Mouse (Mus musculus): ENCODE data around the gene Sgsm3. TPM values are rescaled to one million over a fixed set of nuclear protein-coding genes. Genes with fewer than 3 reads are reported as not detected.

Sgsm3 gene
- polyA plus RNA-seq, 1 experiment from 2014 or later = 20.2 TPM

DNA sequence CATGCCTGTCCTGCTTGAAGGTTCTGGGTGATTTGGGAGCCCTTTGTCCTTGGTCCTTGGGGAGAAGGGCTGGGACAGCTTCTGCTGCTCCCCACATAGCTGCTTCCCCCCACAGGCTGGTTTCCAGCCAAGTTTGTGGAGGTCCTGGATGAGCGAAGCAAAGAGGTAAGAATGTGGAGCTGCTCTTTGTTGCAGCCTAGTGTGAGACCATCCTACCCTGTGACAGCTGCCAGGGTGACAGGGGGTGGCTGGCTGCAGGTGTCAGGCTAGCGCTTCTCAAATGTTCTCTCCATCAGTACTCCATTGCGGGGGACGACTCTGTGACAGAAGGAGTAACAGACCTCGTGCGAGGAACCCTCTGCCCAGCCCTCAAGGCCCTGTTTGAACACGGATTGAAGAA is 32.5 kb downstream of the Sgsm3 start:
- Histone ChIP-seq H3K9me3 (ENCODE audit: control insufficient read depth, low read length) (no peaks in the 10 kb centered on the region), H3K4me1 (ENCODE audit: control insufficient read depth, insufficient read depth, low read length) (no peaks in the 10 kb centered on the region), H3K9ac (ENCODE audit: low read length) (no peak overlapping the region), H3K4me3 (ENCODE audit: low read depth, low read length) (no peak overlapping the region), H3K27me3 (ENCODE audit: control insufficient read depth, insufficient read depth, low read length) (no peaks in the 10 kb centered on the region), H3K36me3 (ENCODE audit: control insufficient read depth, insufficient read depth, low read length) (peaks cover 3% of the 10 kb centered on the region; the same call in 1 of the 2 replicates), H3K4me2 (ENCODE audit: low read depth, severe bottlenecking) (no peak overlapping the region), H3K27ac (replicated peaks; ENCODE audit: low read depth, low read length) (no peak overlapping the region)
- ATAC-seq (ENCODE audit: insufficient number of reproducible peaks, low FRiP score, low TSS enrichment, low read depth) = no peak
- DNase-seq (ENCODE audit: low spot score) = no peak
- 78% methylated on average over 7 of the region's 7 CpGs for WGBS

DNA sequence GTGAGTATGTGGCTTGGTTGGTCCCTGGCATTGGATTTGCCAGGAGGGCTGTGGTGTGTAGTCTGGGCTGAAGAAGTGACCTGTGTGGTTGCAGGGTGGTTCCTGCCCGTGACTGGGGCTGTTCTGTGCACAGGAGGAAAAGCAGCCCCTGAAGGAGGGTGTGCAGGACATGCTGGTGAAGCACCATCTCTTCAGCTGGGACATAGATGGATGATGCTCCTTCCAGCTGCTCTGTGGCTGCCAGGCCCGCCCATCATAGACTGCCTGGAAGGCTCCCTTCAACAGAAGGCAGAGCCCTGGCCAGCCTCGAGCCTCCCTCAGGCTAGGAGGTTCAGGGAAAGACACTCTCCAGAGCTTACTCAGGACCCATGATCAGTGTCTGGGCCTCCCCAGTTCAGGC is 34.0 kb downstream of the Sgsm3 start:
- Histone ChIP-seq H3K27me3 (ENCODE audit: control insufficient read depth, insufficient read depth, low read length) (no peaks in the 10 kb centered on the region), H3K4me2 (ENCODE audit: low read depth, severe bottlenecking) (no peak overlapping the region), H3K9ac (ENCODE audit: low read length) (no peak overlapping the region), H3K36me3 (ENCODE audit: control insufficient read depth, insufficient read depth, low read length) (peaks cover 8% of the 10 kb centered on the region), H3K4me3 (ENCODE audit: low read depth, low read length) (no peak overlapping the region), H3K27ac (replicated peaks; ENCODE audit: low read depth, low read length) (no peak overlapping the region), H3K4me1 (ENCODE audit: control insufficient read depth, insufficient read depth, low read length) (no peaks in the 10 kb centered on the region), H3K9me3 (ENCODE audit: control insufficient read depth, low read length) (no peaks in the 10 kb centered on the region)
- no peak for ATAC-seq (ENCODE audit: insufficient number of reproducible peaks, low FRiP score, low TSS enrichment, low read depth)
- no peak for DNase-seq (ENCODE audit: low spot score)
- WGBS = 43% methylated on average over 3 of the region's 3 CpGs

DNA sequence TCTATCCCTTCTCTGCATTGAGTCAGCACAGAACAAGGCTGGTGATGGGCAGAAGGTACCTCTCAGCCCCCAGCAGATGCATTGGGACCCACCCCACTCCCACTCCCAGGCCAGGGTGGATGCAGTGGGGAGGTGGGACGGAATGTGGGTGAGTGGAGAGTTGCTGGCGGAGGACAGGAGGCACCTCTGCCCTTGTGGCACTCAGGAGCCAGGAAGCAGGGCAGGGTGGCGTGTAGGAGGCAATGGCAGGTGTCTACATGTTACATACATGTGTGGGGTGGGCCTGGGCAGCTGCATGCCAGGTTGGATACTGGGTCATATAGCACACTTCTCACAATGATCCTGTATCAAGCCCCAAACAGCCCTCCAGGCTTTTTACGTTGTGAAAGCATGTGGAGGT is 34.8 kb downstream of the Sgsm3 start:
- peaks cover 10% of the 10 kb centered on the region for H3K36me3 ChIP-seq (ENCODE audit: control insufficient read depth, insufficient read depth, low read length)
- WGBS = 89% methylated on average over 4 of the region's 4 CpGs
- H3K9me3 ChIP-seq (ENCODE audit: control insufficient read depth, low read length) = no peaks in the 10 kb centered on the region
- DNase-seq (ENCODE audit: low spot score) (no peak), ATAC-seq (ENCODE audit: insufficient number of reproducible peaks, low FRiP score, low TSS enrichment, low read depth) (no peak)
- no peak overlapping the region for H3K4me2 ChIP-seq (ENCODE audit: low read depth, severe bottlenecking)
- H3K4me1 ChIP-seq (ENCODE audit: control insufficient read depth, insufficient read depth, low read length) = no peaks in the 10 kb centered on the region
- H3K9ac ChIP-seq (ENCODE audit: low read length) = no peak overlapping the region
- no peak overlapping the region for H3K4me3 ChIP-seq (ENCODE audit: low read depth, low read length)
- no peak overlapping the region for H3K27ac ChIP-seq (replicated peaks; ENCODE audit: low read depth, low read length)
- no peaks in the 10 kb centered on the region for H3K27me3 ChIP-seq (ENCODE audit: control insufficient read depth, insufficient read depth, low read length)

DNA sequence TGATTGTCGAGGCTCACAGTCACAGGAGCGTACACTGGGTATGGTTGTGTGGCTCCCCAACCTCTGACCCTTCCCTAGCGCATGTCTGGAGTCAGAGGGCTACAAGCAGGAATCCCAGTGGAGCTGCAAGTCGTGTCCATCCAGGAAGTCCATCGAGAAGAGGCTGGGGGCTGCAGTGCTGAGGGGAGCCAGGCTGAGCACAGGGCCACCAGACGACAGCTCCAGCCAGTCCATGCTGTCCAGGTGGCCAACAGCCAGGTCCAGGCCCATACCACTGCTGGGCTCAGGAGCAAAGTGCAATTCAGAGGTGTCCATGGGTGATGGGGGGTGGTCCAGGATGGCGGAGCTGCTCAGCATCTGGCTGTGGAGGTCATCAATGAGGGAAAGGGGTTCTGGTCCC is 35.6 kb downstream of the Sgsm3 start:
- Histone ChIP-seq H3K27ac (replicated peaks; ENCODE audit: low read depth, low read length) (no peak overlapping the region), H3K36me3 (ENCODE audit: control insufficient read depth, insufficient read depth, low read length) (peaks cover 12% of the 10 kb centered on the region), H3K4me1 (ENCODE audit: control insufficient read depth, insufficient read depth, low read length) (no peaks in the 10 kb centered on the region), H3K4me3 (ENCODE audit: low read depth, low read length) (no peak overlapping the region), H3K4me2 (ENCODE audit: low read depth, severe bottlenecking) (no peak overlapping the region), H3K27me3 (ENCODE audit: control insufficient read depth, insufficient read depth, low read length) (no peaks in the 10 kb centered on the region), H3K9ac (ENCODE audit: low read length) (no peak overlapping the region), H3K9me3 (ENCODE audit: control insufficient read depth, low read length) (no peaks in the 10 kb centered on the region)
- 92% methylated on average over 7 of the region's 7 CpGs for WGBS
- no peak for ATAC-seq (ENCODE audit: insufficient number of reproducible peaks, low FRiP score, low TSS enrichment, low read depth)
- DNase-seq (ENCODE audit: low spot score) = no peak

DNA sequence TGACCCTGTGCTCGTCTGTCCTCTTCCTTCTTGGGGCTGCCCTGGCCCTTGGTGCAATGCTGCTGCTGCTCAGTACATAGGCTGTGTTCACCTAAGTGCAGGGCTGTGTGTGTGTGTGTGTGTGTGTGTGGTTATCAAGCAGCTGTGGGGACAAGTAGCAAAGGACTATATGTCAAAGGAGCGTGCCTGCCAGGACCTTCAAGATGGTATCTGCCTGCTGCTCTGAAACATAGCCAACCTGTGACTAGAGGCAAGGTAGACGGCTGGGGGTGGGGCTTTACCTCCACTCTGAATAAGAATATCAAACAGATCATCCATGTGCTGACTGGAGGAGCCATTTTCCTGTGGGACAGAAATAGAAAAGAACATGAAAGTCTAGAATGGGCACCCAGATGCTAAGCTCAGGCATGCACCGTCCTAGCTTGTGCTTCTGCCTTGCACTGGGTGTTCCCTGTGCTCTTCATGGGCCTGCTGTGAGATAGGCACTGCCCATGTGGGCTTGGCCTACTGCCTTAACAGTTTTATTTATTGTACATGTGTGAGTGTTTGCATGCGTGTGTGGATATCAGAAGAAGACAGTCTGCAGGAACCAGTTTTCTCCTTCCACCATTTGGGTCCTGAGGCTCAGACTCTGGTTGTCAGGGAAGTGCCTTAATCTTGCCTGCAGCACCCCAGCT is 37.6 kb downstream of the Sgsm3 start:
- H3K4me2 ChIP-seq (ENCODE audit: low read depth, severe bottlenecking) = no peak overlapping the region
- H3K36me3 ChIP-seq (ENCODE audit: control insufficient read depth, insufficient read depth, low read length) = peaks cover 19% of the 10 kb centered on the region; the same call in 1 of the 2 replicates
- H3K9ac ChIP-seq (ENCODE audit: low read length) = no peak overlapping the region; the same call in 1 of the 2 replicates
- H3K27ac ChIP-seq (replicated peaks; ENCODE audit: low read depth, low read length) = no peak overlapping the region
- H3K4me1 ChIP-seq (ENCODE audit: control insufficient read depth, insufficient read depth, low read length) = no peaks in the 10 kb centered on the region
- H3K4me3 ChIP-seq (ENCODE audit: low read depth, low read length) = no peak overlapping the region
- 85% methylated on average over 5 of the region's 5 CpGs for WGBS
- H3K27me3 ChIP-seq (ENCODE audit: control insufficient read depth, insufficient read depth, low read length) = no peaks in the 10 kb centered on the region
- ATAC-seq (ENCODE audit: insufficient number of reproducible peaks, low FRiP score, low TSS enrichment, low read depth) = no peak
- no peak for DNase-seq (ENCODE audit: low spot score)
- H3K9me3 ChIP-seq (ENCODE audit: control insufficient read depth, low read length) = no peaks in the 10 kb centered on the region

DNA sequence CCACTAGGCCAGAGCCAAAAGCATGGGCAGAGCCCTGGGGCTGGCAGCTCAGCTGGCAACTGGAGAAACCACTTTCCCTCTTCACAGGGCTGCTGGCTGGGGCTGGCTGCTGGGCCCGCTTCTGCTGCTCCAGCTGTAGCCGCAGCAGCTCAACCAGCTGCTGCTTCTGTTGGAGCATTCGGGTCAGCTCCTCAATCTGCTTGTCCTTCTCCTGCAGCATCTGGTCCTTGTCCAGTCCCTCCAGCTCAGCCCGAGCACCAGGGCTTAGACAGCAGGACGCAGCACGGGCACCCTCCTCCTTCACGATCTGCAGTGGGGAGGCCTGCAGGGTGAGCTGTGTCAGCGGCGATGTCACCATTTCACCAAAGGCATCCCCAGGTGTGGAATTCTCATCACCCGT is 38.9 kb downstream of the Sgsm3 start:
- no peak for DNase-seq (ENCODE audit: low spot score)
- ATAC-seq (ENCODE audit: insufficient number of reproducible peaks, low FRiP score, low TSS enrichment, low read depth) = no peak
- Histone ChIP-seq H3K9ac (ENCODE audit: low read length) (no peak overlapping the region), H3K9me3 (ENCODE audit: control insufficient read depth, low read length) (no peaks in the 10 kb centered on the region), H3K4me3 (ENCODE audit: low read depth, low read length) (no peak overlapping the region), H3K36me3 (ENCODE audit: control insufficient read depth, insufficient read depth, low read length) (peaks cover 19% of the 10 kb centered on the region; the same call in 1 of the 2 replicates), H3K27ac (replicated peaks; ENCODE audit: low read depth, low read length) (no peak overlapping the region), H3K27me3 (ENCODE audit: control insufficient read depth, insufficient read depth, low read length) (no peaks in the 10 kb centered on the region), H3K4me1 (ENCODE audit: control insufficient read depth, insufficient read depth, low read length) (no peaks in the 10 kb centered on the region), H3K4me2 (ENCODE audit: low read depth, severe bottlenecking) (no peak overlapping the region)
- WGBS = 93% methylated on average over 10 of the region's 10 CpGs

DNA sequence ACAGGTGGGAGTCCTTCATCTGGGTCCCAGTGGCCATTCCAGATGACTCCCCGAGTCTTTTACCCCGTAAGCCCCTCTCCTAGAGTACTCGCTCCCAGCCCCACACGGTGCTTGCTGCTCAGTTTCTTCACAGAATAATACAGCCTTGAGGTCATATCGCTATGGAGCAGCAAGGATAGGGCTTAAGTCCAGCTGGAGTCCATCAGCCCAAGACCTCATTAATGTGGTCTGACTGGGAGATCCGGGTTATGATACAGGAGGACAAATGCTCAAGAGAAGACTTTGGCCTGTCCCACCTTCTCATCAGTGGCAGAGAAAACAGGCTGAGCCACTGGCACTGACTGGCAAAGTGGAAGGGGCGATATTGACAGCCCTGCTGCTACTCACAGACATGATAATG is 39.7 kb downstream of the Sgsm3 start:
- Histone ChIP-seq H3K4me1 (ENCODE audit: control insufficient read depth, insufficient read depth, low read length) (no peaks in the 10 kb centered on the region), H3K4me2 (ENCODE audit: low read depth, severe bottlenecking) (no peak overlapping the region), H3K27me3 (ENCODE audit: control insufficient read depth, insufficient read depth, low read length) (no peaks in the 10 kb centered on the region), H3K9me3 (ENCODE audit: control insufficient read depth, low read length) (no peaks in the 10 kb centered on the region), H3K9ac (ENCODE audit: low read length) (no peak overlapping the region), H3K36me3 (ENCODE audit: control insufficient read depth, insufficient read depth, low read length) (peaks cover 17% of the 10 kb centered on the region; the same call in 1 of the 2 replicates), H3K27ac (replicated peaks; ENCODE audit: low read depth, low read length) (no peak overlapping the region), H3K4me3 (ENCODE audit: low read depth, low read length) (no peak overlapping the region)
- no peak for DNase-seq (ENCODE audit: low spot score)
- WGBS = 91% methylated on average over 7 of the region's 7 CpGs
- no peak for ATAC-seq (ENCODE audit: insufficient number of reproducible peaks, low FRiP score, low TSS enrichment, low read depth)

DNA sequence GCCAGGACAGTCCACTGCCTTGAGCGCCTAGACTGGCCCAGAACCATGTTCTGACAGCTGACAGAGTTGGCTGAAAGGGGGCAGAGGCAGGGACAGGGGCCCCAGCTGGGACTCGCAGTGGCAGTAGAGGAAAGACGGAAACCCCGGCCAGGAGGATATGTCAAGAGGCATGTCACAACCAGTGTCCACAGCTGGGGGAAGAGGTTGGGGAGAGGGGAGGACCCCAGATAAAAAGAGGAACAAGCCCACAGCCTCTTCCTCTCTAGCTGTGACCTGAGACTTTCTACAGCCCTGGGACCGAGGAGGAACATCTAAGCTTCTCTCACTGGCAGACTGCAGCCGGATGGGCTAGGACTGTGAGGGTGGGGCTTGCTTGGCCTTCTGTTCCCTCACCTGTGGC is 43.8 kb downstream of the Sgsm3 start:
- WGBS = 84% methylated on average over 6 of the region's 6 CpGs
- no peak overlapping the region for H3K4me3 ChIP-seq (ENCODE audit: low read depth, low read length)
- no peak overlapping the region for H3K4me2 ChIP-seq (ENCODE audit: low read depth, severe bottlenecking)
- H3K9ac ChIP-seq (ENCODE audit: low read length) = no peak overlapping the region
- H3K27ac ChIP-seq (replicated peaks; ENCODE audit: low read depth, low read length) = no peak overlapping the region
- no peaks in the 10 kb centered on the region for H3K27me3 ChIP-seq (ENCODE audit: control insufficient read depth, insufficient read depth, low read length)
- H3K36me3 ChIP-seq (ENCODE audit: control insufficient read depth, insufficient read depth, low read length) = peaks cover 16% of the 10 kb centered on the region; the same call in 1 of the 2 replicates
- no peak for ATAC-seq (ENCODE audit: insufficient number of reproducible peaks, low FRiP score, low TSS enrichment, low read depth)
- no peak for DNase-seq (ENCODE audit: low spot score)
- no peaks in the 10 kb centered on the region for H3K9me3 ChIP-seq (ENCODE audit: control insufficient read depth, low read length)
- H3K4me1 ChIP-seq (ENCODE audit: control insufficient read depth, insufficient read depth, low read length) = 0 out of 2 replicates have a peak, but pooled peaks cover 3% of the 10 kb centered on the region

DNA sequence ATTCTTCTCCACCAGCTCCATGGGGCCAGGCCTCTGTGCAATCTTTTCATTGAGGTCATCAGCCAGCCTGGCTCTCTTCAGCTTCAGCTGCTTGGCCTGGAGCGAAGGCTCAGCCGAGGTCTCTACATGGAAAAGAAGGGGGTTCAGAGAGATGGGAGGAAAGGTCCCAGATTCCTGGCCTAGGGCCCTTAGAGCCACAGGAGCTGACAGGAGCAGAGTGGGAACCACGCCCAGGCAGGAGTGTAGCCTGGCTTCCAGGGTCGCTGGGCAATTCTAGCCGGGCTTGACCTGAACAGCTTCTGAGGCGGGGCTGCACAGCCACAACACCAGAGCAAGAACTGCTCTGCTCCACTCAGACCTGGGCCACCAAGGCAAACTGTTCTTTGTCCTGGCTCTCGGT is 44.9 kb downstream of the Sgsm3 start:
- no peak overlapping the region for H3K4me2 ChIP-seq (ENCODE audit: low read depth, severe bottlenecking)
- no peaks in the 10 kb centered on the region for H3K9me3 ChIP-seq (ENCODE audit: control insufficient read depth, low read length)
- H3K27me3 ChIP-seq (ENCODE audit: control insufficient read depth, insufficient read depth, low read length) = no peaks in the 10 kb centered on the region
- no peak overlapping the region for H3K27ac ChIP-seq (replicated peaks; ENCODE audit: low read depth, low read length)
- peaks cover 12% of the 10 kb centered on the region; the same call in 1 of the 2 replicates for H3K36me3 ChIP-seq (ENCODE audit: control insufficient read depth, insufficient read depth, low read length)
- DNase-seq (ENCODE audit: low spot score) = no peak
- no peak overlapping the region for H3K9ac ChIP-seq (ENCODE audit: low read length)
- WGBS = 79% methylated on average over 7 of the region's 7 CpGs
- ATAC-seq (ENCODE audit: insufficient number of reproducible peaks, low FRiP score, low TSS enrichment, low read depth) = no peak
- peaks cover 8% of the 10 kb centered on the region; the same call in 1 of the 2 replicates for H3K4me1 ChIP-seq (ENCODE audit: control insufficient read depth, insufficient read depth, low read length)
- no peak overlapping the region for H3K4me3 ChIP-seq (ENCODE audit: low read depth, low read length)

All from limb, embryonic 11.5 days (tissue).